Mouse (Mus musculus) urinary bladder, postnatal 4 days (tissue): Measurements from ENCODE around the gene Rasa3.

Experiments used
- DNase-seq, 2 experiments: peaks; one replicate each; pipeline ENCODE4 v3.0.0; 2021 to 2022; ENCODE audit warnings: low spot score in 2 of 2

Rasa3 gene

DNA sequence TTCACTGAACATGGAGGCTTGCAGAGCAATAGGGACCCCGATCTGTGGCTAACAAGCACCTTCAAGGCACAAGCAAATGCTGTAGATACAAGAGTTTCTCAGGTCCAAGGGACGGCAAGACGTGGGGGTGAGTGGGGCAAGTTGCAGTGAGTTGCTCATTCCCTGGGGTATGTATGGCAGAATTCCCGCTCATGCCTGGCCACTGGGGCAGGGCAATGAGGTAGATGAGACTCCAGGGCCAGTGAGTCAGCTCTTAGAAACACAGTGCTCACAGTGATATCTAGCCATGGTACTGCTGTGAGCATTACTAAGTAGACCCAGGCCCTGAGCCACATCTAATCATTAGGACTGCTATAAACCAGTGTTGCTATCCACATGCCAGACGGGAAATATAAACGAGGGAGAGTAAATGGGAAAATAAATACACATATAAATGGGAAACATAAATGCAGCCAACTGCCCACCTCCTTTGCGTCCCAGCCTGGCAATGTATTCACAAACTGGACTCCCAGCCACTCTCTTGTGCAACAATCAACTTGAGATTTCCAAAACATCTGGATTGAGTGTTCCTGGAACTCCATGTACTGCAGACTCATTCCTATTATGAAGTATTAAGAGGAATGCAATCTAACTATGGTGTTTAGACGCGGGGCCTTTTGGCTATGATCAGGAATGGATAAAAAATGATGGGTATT lies 57.0 kb downstream of the Rasa3 start:
- DNase-seq: no peak

DNA sequence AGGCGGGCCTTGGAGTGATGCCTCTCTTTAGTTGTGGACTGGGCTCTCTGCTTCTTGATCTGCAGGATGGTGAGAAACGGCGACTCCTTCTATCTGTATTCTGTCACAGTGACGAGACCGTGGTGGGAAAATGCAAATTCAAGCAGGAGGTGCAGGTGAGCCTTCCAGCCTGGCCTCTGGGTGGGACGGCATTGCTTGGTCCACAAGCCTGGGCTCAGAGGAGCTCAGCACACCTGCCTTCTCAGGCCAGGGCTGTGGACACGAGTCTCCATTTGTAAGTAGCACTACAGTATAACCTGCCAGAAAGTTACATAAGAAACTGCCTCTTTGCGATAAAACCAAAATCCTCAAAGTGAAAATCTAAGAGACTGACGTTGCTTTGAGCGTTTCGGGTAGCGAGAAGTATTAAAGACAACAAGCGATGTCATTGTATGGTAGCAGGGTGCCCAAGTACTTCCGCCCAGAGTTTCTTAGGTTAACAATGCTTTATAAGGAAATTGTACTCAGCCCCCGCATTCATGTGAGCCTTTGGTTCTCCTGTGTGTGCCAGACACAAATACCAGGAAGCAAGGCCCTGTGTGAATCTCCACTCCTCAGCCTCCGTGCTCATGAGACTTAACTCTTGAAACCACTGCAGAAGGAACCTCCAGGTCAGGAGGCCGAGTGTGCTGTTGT lies 60.4 kb downstream of the Rasa3 start:
- no peak for DNase-seq

DNA sequence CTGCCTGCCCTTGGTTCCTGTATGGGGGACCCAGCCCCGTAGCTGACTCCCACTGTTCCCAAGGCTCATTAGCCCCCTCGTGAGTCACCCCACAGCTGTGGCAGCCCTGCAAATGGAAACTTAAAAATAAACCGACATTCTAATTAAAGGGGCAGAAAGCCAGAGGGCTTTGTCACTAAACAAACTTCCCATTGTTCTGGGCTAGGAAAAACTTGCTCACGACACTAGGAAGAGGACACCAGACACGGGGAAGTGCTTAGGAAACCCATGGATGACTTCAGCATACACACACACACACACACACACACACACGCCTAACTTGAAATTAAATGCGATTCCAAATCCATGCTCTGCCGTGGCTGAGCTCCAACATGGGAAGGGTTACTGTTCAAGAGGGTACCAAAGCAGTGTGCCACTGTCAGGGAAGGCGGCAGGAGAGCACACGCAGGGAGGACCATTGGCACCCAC lies 62.4 kb downstream of the Rasa3 start:
- no peak for DNase-seq

DNA sequence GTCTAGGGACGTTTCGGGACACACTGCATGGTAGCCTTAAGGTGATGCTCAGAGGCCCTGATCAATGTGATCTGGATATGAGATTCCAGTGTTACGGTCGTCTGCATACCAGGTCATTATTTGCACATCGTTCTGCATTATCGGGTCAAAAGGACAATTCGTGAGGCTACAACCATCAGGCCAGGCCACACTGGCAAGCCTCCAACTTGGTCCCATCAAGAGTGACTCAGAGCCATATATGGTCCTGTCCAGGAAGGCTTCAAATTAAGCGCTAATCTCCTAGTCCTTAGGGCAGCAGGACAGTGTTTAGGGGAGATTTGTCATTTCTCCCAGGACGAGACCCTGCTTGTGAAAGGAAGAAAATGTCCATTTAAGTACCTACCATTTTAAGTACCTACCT lies 63.3 kb downstream of the Rasa3 start:
- no peak for DNase-seq

- DNase-seq: no peak
Measured at GRCm38 (mm10) chr8:13611702-13612101, 65.7 kb downstream of the Rasa3 start.

- no peak for DNase-seq
Measured at GRCm38 (mm10) chr8:13609971-13610370, 67.4 kb downstream of the Rasa3 start.

GRCm38 (mm10) chr8:13608946-13609345 lies 68.5 kb downstream of the Rasa3 start:
- no peak for DNase-seq

- no peak for DNase-seq
Measured at GRCm38 (mm10) chr8:13605920-13606480, 71.4 kb downstream of the Rasa3 start.

DNA sequence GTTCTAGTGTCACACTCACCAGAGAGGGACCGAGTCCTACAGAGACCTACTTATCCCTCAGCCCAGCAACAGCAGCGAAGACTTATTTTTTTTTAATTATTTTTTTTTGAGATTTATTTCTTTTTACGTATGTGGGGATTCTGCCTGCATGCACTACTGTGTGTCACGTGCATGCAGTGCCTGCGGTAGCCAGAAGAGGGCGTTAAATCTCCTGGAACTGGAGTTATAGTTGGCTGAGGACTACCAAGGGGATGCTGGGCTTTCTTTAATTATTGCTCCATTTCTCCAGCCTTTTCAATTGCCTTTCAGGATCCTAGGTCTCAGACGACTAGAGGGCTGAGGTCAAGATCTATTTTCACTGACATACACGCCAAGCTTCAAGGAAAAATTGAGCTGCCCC lies 74.8 kb downstream of the Rasa3 start:
- no peak for DNase-seq

GRCm38 (mm10) chr8:13601166-13601565 lies 76.2 kb downstream of the Rasa3 start:
- no peak for DNase-seq

GRCm38 (mm10) chr8:13600716-13601115 lies 76.7 kb downstream of the Rasa3 start:
- DNase-seq: no peak

GRCm38 (mm10) chr8:13600204-13600603 lies 77.2 kb downstream of the Rasa3 start:
- no peak for DNase-seq

DNA sequence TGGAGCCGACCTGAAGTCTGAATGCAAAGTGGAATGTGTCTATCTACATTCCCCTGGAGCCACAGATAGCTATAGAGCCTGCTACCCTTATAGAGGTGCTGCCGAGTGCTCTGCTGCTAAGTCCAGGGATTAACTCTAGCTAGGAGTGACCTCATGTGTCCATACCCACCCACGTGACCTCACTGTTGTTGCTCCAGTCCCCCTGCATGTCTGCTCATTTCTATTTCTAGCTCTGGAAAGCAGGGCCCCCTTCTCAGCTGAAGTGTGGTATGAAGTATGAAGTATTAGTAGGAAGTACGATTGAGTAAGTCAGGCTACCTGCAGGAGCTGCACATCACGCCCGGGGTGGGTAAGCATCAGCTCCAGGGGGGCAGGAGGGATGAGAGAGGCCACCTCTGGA lies 79.6 kb downstream of the Rasa3 start:
- no peak for DNase-seq

DNA sequence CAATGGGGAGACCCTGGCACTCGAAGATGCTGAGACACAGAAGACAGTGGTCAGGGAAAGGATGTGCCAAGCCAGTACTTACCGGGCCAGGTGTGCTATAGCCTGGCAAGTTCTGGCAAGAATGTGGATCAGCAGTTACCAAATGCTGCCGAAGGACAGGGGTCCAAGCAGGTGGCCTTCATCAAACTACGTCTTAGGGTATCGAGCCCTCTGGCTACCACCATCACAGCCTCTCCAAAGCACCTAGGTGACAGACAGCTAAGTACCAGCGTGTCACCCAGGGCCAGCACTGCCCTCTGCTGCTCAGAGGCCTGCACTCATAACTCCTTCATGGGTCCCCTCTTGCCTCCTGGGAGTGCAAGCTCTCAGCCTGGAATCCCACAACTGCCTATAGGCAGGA lies 81.5 kb downstream of the Rasa3 start:
- no peak for DNase-seq

- DNase-seq: no peak
Measured at GRCm38 (mm10) chr8:13594884-13595323, 82.5 kb downstream of the Rasa3 start.

DNA sequence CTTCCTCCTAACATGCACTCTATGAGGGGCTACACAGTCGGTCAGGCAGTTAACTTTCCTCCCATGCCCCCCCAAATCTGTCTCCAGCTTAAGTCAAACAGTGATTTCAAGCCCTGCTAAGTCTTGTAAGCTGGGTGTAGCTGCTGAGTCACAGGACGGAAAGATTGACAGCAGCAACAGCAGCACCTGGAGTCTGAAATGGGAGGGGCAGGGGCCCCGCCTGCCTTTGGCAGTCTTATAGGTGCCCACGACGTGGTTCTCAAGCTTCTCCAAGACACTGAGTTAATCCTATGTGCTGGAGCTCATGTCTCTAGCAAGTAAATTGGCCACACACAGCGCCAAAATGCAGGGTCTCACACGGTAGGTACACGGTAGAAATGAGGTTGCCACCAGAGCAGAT lies 84.1 kb downstream of the Rasa3 start:
- DNase-seq: no peak

- DNase-seq: no peak
Measured at GRCm38 (mm10) chr8:13591246-13591645, 86.2 kb downstream of the Rasa3 start.

- DNase-seq: no peak
Measured at GRCm38 (mm10) chr8:13589071-13589470, 88.3 kb downstream of the Rasa3 start.

- DNase-seq: no peak
Measured at GRCm38 (mm10) chr8:13584652-13585051, 92.8 kb downstream of the Rasa3 start.

GRCm38 (mm10) chr8:13577869-13578268 lies 99.5 kb downstream of the Rasa3 start:
- no peak for DNase-seq

DNA sequence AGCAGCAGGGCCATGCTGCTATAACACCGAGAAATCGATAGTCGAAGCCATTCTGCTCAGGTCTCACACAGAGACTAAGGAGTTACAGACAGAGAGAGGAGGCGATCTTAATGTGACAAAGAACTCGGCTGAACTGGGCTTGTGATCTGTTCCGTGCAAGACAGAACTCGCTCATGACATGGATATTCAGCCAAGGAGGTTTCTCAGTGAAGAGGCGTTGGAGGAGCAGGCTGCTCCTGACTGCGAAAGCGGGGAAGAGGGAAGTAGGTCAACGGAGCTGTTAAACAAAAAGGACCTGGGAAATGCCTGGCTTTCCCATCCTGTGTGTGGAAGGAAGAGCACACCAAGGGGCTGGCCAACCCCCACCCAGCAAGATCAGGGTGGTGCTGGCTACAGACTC lies 105.4 kb downstream of the Rasa3 start:
- DNase-seq: no peak

- DNase-seq: peak in 1 of 2 experiments; percentile 32
Measured at GRCm38 (mm10) chr8:13562118-13562517, 115.3 kb downstream of the Rasa3 start, which contains the start of gene 1700029H14Rik. Gene 1700029H14Rik, minus strand, starts transcription at chr8:13562461.

DNA sequence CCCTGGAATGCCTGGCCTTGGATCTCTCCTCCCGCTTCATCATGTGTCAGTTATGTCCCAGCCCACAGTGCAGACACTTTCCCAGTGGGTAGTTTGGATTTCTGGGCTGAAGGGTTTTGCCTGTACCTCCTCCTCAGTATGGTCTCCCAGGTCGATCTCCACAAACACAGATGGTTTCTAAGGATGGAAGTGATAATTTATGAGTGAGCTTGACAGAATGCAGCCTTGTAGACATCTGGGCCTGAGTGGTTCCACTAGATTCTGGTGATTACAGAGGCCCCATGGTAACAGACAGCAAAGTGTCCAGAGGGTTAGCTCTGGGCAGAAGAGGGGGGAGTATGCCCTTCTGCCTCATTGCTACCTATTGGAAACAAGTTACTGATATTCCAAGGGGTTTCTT lies 119.9 kb downstream of the Rasa3 start:
- no peak for DNase-seq
